Mouse (Mus musculus) CH12.LX (cell line): Measurements from ENCODE around the gene Plac8.

Source experiments
- BHLHE40 ChIP-seq: IDR thresholded peaks from 2 replicates; pipeline ENCODE4 v1.6.1; 2011; ENCODE audit warnings: mild to moderate bottlenecking, low read depth, low read length, improper control_type of control experiment
- CTCF ChIP-seq, 2 experiments: IDR thresholded peaks in 1 of 2; conservative IDR thresholded peaks in 1 of 2; 2 replicates each; pipeline ENCODE4 v1.5.1; 2011 to 2012; ENCODE audit warnings: low read depth in 2 of 2, low read length in 2 of 2, improper control_type of control experiment in 1 of 2, inconsistent platforms in 1 of 2, mild to moderate bottlenecking in 1 of 2, moderate library complexity in 1 of 2
- ELF1 ChIP-seq: IDR thresholded peaks from 2 replicates; pipeline ENCODE4 v1.6.1; 2014; ENCODE audit warnings: low read depth, mild to moderate bottlenecking, inconsistent platforms, low read length, improper control_type of control experiment
- EP300 ChIP-seq: IDR thresholded peaks from 2 replicates; pipeline ENCODE4 v1.6.1; 2011; ENCODE audit warnings: low read length, improper control_type of control experiment
- HCFC1 ChIP-seq: IDR thresholded peaks from 2 replicates; pipeline ENCODE4 v1.6.1; 2012; ENCODE audit warnings: low read depth, mild to moderate bottlenecking, inconsistent platforms, low read length, improper control_type of control experiment
- MAFK ChIP-seq: IDR thresholded peaks from 2 replicates; pipeline ENCODE4 v1.6.1; 2011; ENCODE audit warnings: low read length, improper control_type of control experiment; ENCODE audit not compliant: insufficient replicate concordance
- MYC ChIP-seq: IDR thresholded peaks from 2 replicates; pipeline ENCODE4 v1.6.1; 2011; ENCODE audit warnings: low read depth, mild to moderate bottlenecking, improper control_type of control experiment, low read length
- POLR2A ChIP-seq: IDR thresholded peaks from 2 replicates; pipeline ENCODE4 v1.6.1; 2011; ENCODE audit warnings: low read depth, mild to moderate bottlenecking, improper control_type of control experiment, low read length
- USF1 ChIP-seq: IDR thresholded peaks from 2 replicates; pipeline ENCODE4 v1.6.1; 2014; ENCODE audit warnings: low read depth, mild to moderate bottlenecking, inconsistent platforms, low read length, improper control_type of control experiment
- USF2 ChIP-seq: conservative IDR thresholded peaks from 2 replicates; pipeline ENCODE4 v1.6.1; 2011; ENCODE audit warnings: low read depth, low read length, improper control_type of control experiment
- ZNF384 ChIP-seq: IDR thresholded peaks from 2 replicates; pipeline ENCODE4 v1.6.1; 2012; ENCODE audit warnings: low read depth, low read length, improper control_type of control experiment, inconsistent platforms

GRCm38 (mm10) chr5:100607090-100607762, 35.2 kb upstream of the Plac8 start:
- TF ChIP-seq HCFC1 (no peak), CTCF (conservative IDR thresholded peaks at IDR 0.05 in 1 of 2, IDR thresholded peaks at IDR 0.05 in 1 of 2; ENCODE audit: low read depth in 2 of 2, low read length in 2 of 2) (no peak), BHLHE40 (no peak), EP300 (no peak), MAFK (no peak), USF1 (no peak), ZNF384 (no peak), ELF1 (no peak), USF2 (no peak), MYC (0 out of 2 replicates have a peak, but pooled peaks have one; percentile 18), POLR2A (no peak)
